Mouse (Mus musculus) frontal cortex, postnatal 36 days (tissue): ENCODE results near the gene Aip.

Source experiments
- DNase-seq, 2 experiments: peaks; one replicate each; pipeline ENCODE4 v3.0.0; 2022; ENCODE audit warnings: low spot score in 2 of 2

The Aip gene

DNA sequence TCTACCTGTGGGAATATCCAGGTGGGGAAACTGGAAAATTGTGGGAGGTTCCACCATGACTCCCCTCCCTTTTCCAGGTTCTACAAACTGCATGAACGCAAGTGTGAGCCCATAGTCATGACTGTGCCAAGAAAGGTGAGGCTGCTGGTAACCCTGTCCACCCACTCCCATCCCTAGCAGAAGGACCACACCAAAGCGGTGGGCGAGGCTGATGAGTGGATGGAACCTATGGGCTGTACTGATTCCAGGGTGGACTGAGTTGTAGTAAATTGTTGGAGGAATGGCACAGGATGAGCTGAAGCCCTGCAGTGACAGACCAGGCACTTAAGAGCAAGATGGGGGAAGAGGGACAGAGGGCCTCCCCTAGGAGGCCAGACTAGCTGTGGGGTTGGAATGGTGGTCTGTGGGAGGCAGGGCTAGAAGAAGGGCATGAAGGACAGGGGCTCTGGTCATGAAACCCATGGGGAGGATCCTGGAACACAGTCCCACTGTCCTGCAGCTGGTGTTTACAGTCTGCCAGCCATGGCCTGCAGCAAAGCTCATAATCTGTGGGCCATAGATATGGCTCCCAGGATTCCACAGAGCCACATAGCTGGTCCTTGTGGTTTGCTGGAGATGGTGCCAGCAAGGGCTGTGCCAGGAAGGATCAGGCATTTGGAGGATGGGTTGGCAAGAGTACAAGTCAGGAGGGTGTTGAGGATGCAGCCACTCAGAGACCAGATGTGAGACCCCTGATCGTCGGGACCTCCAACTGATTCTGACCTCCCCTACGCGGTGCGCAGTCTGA is 27.0 kb upstream of the Aip start:
- no peak for DNase-seq

DNA sequence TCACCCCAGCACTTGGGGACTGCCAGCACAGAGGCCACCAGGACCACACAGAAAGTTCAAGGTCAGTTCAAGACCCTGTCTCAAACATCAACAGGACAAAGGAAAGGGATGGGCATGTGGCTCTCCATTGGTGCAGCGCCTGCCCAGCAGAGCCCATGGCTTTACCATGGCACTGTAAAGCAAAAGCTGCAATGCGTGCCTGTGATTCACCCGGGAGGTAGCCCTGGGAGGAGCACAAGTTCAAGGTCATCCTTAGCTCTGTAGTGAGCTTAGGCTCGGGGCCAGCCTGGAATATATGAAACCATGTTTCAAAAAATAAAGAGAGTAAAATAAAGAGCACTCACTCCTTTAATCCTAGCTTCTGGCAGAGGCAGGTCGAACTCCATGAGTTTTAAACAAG is 26.2 kb upstream of the Aip start:
- DNase-seq: no peak

DNA sequence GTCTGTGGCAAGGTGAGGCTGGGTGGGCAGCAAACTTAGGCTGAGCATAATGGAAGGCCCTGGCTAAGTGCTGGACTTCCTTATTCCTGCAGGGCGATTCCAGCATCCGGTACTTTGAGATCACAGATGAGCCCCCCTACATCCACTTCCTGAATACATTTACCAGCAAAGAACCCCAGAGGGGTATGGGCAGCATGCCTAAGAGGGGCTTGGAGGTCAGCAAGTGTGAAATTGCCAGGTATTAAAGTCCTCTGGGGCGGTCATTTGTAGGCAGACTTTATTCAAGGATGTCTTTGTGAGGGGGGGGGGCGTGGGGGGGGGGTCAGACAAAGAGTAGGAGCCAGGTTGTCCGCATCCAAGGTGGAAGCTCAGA is 25.8 kb upstream of the Aip start:
- DNase-seq: no peak

DNA sequence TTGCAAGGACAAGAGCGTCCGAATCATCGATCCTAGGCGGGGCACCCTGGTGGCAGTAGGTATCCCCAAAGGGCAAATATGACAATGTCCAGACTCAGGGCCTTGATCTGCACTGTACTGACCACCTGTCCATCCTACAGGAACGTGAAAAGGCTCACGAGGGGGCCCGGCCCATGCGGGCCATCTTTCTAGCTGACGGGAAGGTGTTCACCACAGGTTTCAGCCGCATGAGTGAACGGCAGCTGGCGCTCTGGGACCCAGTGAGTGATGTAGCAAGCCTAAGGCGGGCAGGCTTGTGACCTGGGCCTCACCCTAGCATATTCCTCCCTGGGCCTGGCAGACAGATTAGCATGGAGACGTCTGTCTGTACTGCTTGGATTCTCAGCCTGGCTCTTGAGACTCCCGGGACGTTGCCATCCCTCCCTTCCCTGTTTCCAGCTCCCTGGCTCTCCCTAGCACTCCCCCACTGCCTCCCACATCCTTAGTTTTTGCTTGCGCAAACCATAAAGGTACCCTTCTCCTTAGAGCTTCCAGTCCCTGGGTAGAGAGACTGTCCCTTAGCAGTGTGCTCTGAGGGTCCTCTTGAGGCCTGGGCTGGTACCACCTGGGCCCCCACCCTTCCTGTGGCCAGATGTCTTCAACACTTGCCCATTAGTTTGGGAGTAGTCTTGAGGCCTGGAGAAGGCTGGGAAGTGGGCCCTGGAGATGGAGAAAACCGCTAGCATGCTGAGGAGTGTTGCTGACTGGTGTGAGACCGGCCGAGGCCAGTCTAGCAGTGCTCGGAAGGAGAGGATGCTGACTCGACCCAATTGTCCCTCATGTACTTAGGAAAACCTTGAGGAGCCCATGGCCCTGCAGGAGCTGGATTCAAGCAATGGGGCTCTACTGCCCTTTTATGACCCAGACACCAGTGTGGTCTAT is 25.2 kb upstream of the Aip start:
- no peak for DNase-seq

DNA sequence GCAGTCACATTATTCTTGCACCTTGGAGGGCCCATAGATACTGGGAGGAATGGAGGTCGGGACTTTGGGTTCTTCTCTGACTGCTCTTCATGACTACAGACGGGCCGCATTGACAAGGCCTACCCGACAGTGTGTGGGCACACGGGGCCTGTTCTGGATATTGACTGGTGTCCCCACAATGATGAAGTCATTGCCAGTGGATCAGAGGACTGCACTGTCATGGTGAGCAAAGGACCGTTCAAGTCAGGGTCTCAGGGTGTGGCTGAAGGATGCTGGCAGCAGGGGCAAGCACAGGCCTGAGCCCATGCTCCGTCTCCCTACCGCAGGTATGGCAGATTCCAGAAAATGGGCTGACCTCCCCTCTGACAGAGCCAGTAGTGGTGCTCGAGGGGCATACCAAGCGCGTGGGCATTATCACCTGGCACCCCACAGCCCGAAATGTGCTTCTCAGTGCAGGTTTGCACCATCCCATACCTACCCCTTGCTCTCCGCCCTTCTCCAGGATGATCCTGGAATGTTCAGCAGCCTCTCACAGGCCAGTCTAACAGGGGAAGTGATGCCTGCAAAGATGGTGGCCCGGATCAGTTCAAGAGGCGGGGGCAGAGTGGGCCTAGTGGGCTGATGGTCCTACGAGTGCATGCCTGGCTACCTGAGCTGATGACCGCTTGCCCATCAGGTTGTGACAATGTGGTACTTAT is 24.3 kb upstream of the Aip start:
- no peak for DNase-seq

DNA sequence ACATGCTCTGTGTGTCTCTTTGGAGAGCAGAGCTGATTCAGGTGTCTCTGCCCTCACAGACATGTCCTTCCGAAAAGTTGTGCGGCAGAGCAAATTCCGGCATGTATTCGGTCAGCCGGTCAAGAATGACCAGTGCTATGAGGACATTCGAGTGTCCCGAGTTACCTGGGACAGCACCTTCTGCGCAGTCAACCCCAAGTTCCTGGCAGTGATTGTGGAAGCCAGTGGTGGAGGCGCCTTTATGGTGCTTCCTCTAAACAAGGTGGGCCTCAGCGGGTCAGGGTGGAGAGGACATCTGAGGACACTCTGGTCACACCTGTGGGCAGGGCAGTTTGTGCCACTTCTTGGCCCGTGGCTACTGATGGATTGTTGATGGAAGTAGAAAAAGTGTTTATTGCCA is 23.6 kb upstream of the Aip start:
- no peak for DNase-seq

DNA sequence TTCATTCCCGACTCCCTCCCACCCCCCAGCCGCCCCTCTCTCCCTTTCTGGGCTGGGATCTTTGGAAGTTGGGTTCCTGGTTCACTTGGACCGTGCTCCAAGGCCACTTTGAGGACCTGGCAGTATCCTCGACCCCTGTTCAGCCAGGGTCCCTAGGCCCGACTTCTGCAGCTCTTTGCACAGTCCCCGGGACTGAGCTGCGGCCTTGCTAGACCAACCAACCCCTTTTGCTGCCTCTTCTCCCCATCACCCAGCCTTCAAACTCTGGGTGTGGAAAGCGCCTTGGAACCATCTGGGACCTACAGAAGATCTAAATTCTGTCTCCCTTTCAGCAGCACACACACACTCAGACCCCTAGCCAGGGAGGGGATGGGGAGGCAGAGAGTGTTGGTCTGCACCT is 23.2 kb upstream of the Aip start:
- DNase-seq: no peak

DNA sequence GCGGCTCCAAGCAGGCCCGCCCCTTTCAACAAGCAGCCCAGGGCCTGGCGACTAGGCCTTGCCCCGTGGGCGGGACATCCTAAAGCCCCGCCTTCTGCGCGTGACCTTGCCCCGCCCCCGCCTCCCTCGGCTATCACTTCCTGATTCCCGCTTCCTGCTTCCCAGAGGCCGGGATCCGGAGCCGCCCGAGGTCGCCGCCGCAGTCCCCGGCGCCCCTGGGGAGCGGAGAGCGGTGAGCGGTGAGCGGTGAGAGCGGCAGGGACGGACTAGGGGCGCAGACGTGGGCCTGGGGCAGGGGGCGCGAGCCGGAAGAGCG is 22.8 kb upstream of the Aip start, which contains the start of gene Coro1b:
Gene Coro1b (plus strand): TSS at position 129 of the 316 bp plus-strand sequence.
- DNase-seq: peak; percentile 91 to 95

DNA sequence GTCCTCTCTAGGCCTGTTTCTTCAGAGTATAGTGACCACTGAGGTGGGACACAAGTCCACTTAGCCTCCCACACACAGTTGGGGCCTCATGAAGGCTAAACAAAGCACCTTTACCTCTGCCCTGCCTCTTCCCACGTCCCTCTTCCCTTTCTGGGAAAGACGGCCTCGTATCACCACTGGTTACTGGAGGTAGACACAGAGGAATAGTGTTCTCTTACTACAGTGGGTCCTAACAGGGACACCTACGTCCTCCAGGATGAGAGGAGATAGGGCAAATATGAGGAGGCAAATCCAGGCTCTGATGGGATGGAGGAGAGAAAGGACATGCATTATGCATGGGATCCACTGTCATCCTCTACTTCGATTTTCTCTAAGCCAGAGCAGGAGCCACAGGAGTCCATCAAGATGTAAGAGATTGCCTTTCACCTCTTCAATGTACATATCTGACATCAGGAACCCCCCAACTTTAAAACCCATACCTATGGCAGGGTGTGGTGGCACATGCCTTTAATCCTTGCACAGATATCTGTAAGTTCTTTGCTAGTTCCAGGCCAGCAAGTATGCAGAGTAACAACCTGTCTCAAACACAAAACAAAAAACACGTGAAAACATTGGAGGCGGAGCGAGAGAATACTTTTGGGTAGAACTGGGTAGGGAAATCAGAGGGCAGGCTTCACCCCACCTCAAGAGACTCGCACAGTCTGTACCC is 22.3 kb upstream of the Aip start:
- no peak for DNase-seq

DNA sequence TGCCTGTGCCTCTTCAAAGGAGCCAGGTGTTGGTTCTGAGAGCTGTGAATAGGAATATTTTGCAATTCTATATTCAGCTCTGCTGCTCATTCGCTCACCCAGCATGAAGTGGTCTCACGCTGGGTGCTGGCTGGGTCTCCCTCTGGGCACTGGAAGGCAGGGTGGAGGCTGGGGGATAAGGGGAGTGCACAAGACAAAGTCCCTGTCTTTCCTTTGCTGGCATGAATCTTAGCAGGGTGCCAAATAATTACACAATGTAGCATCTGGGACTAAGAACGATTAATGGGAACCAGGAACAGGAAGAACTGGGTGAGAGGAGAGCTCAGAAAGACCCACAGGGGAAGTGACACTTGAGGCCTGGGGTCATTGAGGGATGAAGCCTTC is 21.4 kb upstream of the Aip start:
- no peak for DNase-seq

DNA sequence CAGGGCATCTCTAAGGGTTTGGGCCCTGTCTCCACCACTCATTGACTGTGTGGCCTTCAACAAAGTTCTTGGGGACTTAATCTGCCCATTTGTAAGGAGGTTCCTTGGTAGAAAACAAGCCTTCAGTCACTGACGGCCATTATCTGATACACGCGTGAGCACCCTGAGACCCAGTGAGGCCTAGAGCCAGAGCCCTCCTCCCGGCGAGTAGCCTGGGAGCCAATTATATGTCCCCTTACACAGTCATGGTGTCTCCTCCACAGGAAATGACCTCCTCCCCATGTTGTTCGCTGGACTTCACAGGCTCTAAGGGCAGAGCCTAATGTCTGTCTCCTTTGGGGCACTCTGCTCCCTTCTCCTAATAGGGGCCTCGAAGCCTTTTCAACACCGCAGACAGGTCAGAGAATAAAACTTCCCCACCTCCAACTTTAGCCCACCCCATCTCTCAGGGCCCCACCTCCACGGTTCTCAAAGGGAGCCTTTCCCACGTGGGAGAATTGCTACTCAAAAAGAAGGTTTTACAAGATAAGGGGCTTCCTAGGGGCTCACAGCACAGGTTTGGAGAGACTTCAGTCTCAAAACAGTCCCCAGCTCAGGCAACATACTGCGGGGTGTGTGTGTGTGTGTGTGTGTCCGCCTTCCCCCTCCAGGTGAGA is 20.8 kb upstream of the Aip start:
- no peak for DNase-seq

DNA sequence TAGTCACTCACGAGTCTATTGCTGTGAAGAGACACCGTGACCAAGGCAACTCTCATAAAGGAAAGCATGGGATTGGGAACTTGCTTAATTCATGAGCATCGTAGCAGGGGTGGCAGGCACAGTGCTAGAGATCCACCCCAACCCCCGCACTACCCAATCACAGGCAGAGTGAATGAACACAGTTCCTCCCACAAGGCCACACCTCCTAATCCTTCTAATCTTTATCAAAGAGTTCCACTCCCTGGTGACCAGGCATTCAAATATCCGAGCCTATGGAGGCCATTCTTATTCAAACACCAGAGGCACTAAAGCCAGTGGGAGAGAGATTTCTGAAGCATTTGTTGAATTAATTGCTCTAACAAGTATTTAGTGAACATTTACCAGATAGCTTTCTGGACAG is 20.3 kb upstream of the Aip start:
- DNase-seq: no peak

DNA sequence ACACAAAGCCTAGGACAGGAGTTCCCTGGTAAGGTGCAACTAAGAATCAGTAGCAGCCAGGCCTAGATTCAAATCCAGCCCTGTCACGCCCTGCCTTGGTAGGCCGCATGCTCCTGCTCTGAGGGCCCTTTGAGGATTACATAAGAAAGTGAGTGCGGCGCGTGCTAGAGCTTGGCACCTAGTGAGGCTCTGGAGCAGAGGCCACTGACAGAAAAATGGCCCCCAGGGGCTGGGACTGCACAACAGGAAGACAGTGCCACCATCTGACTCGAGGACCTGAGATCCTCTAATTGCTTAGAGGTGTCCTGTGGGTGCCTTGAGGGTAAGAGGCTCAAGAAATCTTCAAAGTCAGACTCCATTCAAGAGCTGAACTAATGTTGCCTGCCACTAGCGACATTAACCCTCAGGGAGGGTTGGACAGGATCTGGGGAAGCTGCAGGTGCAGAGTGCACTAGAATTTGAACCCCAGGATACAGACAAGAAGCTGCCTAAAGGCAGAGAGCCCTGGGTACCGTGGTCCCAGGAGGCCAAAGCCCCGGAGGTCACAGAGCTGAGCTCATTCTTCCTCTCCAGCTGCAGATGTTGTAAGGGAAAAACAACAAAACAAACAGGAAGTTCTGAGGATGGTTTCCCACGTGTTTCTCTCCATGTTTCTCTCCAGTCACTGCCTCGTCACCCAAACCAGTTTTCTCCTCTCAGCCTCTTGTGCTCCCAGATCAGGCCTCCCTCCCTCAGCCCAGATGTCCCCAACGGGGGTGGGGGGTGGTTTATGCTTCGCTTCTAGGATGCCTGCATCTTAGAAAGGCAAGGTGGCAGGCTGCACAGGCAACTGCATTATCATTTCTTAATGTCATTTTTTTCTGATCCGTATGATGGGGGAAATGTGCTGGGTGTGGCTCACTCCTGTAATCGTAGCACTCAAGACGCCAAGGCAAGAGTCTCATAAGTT is 19.2 kb upstream of the Aip start:
- DNase-seq: no peak

DNA sequence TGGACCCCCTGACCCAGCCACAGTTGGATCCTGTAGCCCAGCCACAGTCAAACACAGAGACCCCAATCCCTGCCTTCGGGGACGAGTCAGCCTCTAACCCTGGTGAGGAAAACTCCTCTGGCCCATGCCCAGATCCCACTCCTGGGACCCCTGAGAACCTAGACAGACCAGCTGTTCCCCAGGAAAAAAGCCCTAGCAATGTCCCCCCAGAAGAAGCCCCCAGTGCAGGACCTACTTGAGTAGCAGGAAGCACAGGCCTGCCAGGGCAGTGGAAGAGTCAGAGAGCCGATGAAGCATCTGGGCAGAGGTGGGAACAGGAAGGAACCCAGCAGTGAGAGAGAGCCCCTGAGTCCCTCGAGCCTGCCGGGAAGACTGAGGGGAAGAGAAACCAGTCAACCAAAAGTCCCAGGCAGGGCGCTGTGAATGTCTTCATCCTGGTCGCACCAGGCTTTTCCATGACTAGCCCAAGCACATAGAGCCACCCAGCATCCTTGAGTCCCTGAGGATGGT is 18.2 kb upstream of the Aip start, which contains the start of gene Cabp4:
Gene Cabp4 (minus strand): TSS at position 275 of the 510 bp plus-strand sequence.
- no peak for DNase-seq

DNA sequence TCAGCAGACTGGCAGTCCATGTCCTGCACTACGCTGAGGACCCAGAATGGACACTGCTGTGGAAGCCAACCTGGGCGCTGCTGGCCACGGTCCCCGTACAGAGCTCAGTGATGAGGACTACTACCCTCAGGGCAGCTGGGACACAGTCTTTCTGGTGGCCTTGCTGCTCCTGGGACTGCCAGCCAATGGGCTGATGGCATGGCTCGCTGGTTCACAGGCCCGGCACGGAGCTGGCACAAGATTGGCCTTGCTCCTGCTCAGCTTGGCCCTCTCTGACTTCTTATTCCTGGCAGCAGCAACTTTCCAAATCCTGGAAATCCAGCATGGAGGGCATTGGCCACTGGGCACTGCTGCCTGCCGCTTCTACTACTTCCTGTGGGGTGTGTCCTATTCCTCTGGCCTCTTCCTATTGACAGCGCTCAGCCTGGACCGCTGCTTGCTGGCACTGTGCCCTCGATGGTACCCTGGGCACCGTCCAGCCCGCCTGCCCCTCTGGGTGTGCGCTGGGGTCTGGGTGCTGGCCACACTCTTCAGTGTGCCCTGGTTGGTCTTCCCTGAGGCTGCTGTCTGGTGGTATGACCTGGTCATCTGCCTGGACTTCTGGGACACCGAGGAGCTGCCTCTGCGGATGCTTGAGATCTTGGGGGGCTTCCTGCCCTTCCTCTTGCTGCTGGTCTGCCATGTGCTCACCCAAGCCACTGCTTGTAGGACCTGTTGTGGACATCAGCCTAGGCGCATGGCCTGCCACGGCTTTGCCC is 16.9 kb upstream of the Aip start:
- DNase-seq: no peak

DNA sequence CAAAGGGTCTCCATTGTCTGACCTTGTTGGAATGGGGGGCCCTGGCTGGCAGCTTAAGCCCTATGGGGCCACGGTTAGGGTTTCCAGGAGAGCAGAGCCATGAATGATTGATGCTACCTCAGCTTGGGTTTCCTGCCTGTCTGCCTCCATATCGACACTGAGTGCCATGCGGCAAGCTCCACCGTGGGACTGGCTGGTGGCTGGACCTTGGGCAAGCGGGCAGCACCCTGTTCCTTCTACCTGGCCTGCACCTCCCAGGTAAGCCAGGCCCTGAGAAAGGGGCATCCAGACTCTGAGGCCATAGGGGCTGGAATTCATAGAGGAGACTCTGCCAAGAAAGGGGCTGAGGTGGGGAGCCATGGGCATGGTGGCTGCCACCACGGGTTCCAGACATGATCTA is 14.5 kb upstream of the Aip start:
- no peak for DNase-seq

DNA sequence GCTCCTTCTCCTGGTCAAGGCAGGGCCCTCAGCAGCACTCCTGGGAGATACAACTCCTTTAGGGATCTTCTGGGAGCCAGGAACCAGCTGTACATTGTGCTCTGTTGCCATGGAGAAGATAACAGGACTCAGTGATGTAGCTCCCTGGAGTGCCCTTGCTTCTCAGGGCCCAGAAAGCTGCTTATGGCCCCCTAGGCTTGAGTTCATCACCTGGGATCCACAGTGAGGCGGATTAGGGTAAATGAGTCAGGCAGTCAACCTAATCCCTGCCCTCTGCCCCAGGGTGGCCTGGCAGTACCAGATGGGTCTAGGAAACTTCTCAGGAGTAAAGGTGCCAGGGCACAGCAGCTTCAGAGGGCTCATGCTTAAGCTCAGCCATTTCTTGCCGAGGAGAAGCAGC is 13.8 kb upstream of the Aip start, which contains the start of gene Gpr152:
Gene Gpr152 (plus strand): TSS at position 342 of the 400 bp plus-strand sequence.
- no peak for DNase-seq

DNA sequence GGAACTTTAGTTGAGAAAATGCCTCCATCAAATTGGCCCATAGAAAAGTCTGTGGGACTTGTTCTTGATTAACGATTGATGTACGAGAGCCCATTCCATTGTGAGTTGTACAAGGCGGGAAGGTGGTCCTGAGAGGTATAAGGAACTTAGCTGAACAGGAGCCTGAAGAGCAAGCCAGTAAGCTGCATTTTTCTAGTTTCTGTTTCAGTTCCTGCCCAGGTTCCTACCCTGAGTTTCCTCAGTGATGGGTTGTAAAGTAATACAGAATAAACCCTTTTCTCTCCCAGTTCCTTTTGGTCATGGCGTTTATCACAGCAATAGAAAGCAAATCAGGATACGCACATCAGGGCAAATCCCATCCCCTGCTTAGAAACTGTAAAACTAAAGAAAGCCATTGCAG is 12.3 kb upstream of the Aip start:
- DNase-seq: no peak

DNA sequence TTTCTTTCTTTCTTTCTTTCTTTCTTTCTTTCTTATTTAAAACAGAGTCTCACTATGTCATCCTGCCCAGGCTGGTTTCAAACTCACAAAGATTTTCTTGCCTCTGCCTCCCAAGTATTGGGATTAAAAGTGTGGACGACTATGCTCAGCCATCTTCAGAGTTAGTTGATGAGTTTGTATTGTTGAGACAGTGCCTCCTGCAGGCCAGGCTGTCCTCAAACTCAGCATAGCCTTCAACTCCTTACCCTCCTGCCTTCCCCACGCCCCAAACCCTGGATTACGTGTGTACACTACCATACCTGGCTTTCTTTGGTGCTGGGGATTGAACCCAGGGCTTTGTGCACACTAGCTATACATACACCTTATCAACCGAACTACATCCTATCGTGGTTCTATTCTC is 10.8 kb upstream of the Aip start:
- no peak for DNase-seq
